Mouse (Mus musculus): Measurements from ENCODE around the gene Ralgps2. TPM values are rescaled to one million over a fixed set of nuclear protein-coding genes. Genes with fewer than 3 reads are reported as not detected.

Gene Ralgps2
- polyA plus RNA-seq, 1 experiment from 2014 or later, result 69.6 TPM

DNA sequence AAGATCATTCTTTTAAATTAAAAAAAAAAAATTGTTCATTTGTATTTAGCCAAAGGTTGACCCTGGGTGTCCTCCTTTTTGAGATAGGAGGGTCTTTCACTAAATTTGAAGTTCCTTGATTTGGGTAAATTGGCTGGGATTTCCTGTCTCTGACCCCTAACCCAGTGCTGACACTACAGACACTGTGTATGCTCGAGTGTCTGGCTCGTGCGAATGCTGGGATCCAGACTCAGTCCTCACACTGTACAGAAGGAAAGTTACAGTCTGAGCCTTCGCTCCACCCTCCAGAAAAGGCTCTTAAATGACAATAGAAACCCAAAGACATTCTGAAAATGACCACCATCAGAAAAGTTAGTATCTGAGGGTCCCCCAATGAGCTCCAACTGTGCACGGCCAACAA lies 86.6 kb downstream of the Ralgps2 start:
- 47% methylated on average over 5 of the region's 5 CpGs for WGBS
- no peaks in the 10 kb centered on the region for H3K9me3 ChIP-seq (ENCODE audit: control insufficient read depth, low read length)
- H3K4me1 ChIP-seq (ENCODE audit: control insufficient read depth, insufficient read depth, low read length), result 0 out of 2 replicates have a peak, but pooled peaks cover 8% of the 10 kb centered on the region
- H3K4me3 ChIP-seq (ENCODE audit: low read depth, low read length), result no peak overlapping the region
- no peak for ATAC-seq (ENCODE audit: low read depth)
- no peak for DNase-seq (ENCODE audit: low spot score)
- H3K4me2 ChIP-seq (ENCODE audit: low read depth, low read length), result no peak overlapping the region
- peak overlapping the region; percentile 49 for H3K27ac ChIP-seq (replicated peaks; ENCODE audit: low read depth, low read length)
- H3K9ac ChIP-seq (ENCODE audit: low read depth, low read length), result no peak overlapping the region
- no peaks in the 10 kb centered on the region for H3K27me3 ChIP-seq (replicated peaks; ENCODE audit: control insufficient read depth, insufficient read depth, low read length)
- peaks cover 22% of the 10 kb centered on the region for H3K36me3 ChIP-seq (ENCODE audit: control insufficient read depth, insufficient read depth, low read length)

DNA sequence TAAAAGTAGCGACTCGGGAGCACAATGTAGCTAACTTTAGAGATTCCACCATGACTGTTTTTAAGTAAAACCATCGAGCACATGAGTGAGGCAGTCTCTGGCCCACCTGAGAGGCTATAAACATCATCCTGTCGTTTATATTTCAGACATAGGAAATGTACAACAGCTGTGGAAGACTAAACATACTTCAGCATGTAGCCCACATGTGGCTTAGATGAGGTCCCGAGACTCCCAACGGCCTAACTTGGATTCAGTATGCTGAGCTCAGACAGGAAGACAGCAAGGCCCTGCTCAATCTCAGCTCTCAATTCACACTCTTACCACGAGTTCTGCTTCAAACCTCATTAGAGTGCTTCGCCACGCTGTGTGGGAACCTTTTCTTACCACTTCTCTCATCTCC lies 87.0 kb downstream of the Ralgps2 start:
- no peaks in the 10 kb centered on the region for H3K27me3 ChIP-seq (replicated peaks; ENCODE audit: control insufficient read depth, insufficient read depth, low read length)
- H3K4me2 ChIP-seq (ENCODE audit: low read depth, low read length), result no peak overlapping the region
- peak overlapping the region; percentile 54 for H3K27ac ChIP-seq (replicated peaks; ENCODE audit: low read depth, low read length)
- no peaks in the 10 kb centered on the region for H3K9me3 ChIP-seq (ENCODE audit: control insufficient read depth, low read length)
- peaks cover 22% of the 10 kb centered on the region for H3K36me3 ChIP-seq (ENCODE audit: control insufficient read depth, insufficient read depth, low read length)
- DNase-seq (ENCODE audit: low spot score), result peak; percentile 88
- peaks cover 8% of the 10 kb centered on the region; the same call in 1 of the 2 replicates for H3K4me1 ChIP-seq (ENCODE audit: control insufficient read depth, insufficient read depth, low read length)
- 23% methylated on average over 9 of the region's 9 CpGs for WGBS
- no peak overlapping the region for H3K9ac ChIP-seq (ENCODE audit: low read depth, low read length)
- H3K4me3 ChIP-seq (ENCODE audit: low read depth, low read length), result no peak overlapping the region
- peak; percentile 87; the same call in 1 of the 2 replicates for ATAC-seq (ENCODE audit: low read depth)

DNA sequence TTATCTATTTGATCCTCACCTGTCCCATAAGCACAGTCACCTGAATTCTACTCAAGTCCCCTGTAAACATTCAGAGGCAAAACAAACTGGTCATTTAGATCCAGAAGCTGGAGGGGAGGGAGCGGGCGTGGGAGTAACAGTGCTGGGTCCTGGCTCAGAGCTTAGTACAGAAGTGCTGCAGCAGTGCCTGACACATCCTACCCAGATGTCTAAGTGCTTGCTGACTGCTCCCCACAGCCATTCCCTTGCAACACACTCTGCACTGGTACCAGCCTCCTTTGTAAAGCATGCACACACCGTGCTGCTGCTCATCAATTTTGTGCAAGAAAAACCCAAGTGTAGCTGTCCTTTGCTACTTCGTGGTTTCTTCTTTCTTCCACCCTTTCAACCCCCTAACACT lies 92.3 kb downstream of the Ralgps2 start:
- DNase-seq (ENCODE audit: low spot score) (no peak), ATAC-seq (ENCODE audit: low read depth) (no peak)
- no peaks in the 10 kb centered on the region; the same call in 1 of the 2 replicates for H3K4me1 ChIP-seq (ENCODE audit: control insufficient read depth, insufficient read depth, low read length)
- no peak overlapping the region for H3K4me3 ChIP-seq (ENCODE audit: low read depth, low read length)
- H3K9me3 ChIP-seq (ENCODE audit: control insufficient read depth, low read length), result no peaks in the 10 kb centered on the region
- H3K27ac ChIP-seq (replicated peaks; ENCODE audit: low read depth, low read length), result no peak overlapping the region
- no peak overlapping the region for H3K9ac ChIP-seq (ENCODE audit: low read depth, low read length)
- peaks cover 31% of the 10 kb centered on the region; the same call in 1 of the 2 replicates for H3K36me3 ChIP-seq (ENCODE audit: control insufficient read depth, insufficient read depth, low read length)
- 63% methylated on average over 4 of the region's 4 CpGs for WGBS
- H3K27me3 ChIP-seq (replicated peaks; ENCODE audit: control insufficient read depth, insufficient read depth, low read length), result no peaks in the 10 kb centered on the region
- H3K4me2 ChIP-seq (ENCODE audit: low read depth, low read length), result no peak overlapping the region

DNA sequence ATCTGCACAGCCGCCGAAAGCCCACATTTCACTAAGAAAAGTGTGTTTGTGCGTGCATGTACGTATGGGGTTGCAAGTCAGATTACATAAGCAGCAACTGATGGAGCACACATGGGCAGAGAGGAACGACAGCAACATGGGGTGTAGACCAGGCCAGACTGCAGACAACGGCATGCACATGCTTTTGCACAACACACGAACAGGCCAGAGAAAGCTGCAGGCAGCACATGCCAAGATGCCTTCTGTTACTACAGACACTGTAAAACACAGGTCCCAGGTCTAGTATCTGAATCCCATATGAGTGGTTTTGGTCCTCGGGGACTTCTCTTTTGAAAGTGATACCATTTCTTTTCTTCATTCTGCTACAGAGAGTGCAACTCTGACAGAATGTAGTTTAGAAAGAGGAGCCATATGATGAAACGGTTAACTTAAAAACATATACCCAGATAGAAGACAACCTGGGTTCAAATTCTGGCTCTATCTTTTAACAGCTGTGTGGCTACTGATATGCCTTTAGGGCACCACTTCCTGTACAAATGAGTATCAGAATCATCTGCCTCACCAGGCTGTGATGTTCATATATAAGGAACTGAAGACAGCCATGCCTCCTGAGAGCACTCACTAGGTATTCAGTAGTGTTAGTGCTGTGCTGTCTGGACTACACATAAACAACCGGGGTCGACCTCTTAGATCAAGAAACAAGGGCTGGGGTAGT lies 97.6 kb downstream of the Ralgps2 start:
- Histone ChIP-seq H3K27ac (replicated peaks; ENCODE audit: low read depth, low read length) (peak overlapping the region; percentile 63), H3K27me3 (replicated peaks; ENCODE audit: control insufficient read depth, insufficient read depth, low read length) (no peaks in the 10 kb centered on the region), H3K4me3 (ENCODE audit: low read depth, low read length) (peak overlapping the region; percentile 30), H3K9me3 (ENCODE audit: control insufficient read depth, low read length) (no peaks in the 10 kb centered on the region), H3K36me3 (ENCODE audit: control insufficient read depth, insufficient read depth, low read length) (peaks cover 22% of the 10 kb centered on the region; the same call in 1 of the 2 replicates), H3K9ac (ENCODE audit: low read depth, low read length) (peak overlapping the region; percentile 42; the same call in 1 of the 2 replicates), H3K4me1 (ENCODE audit: control insufficient read depth, insufficient read depth, low read length) (peaks cover 6% of the 10 kb centered on the region), H3K4me2 (ENCODE audit: low read depth, low read length) (peak overlapping the region; percentile 48)
- ATAC-seq (ENCODE audit: low read depth) (no peak), DNase-seq (ENCODE audit: low spot score) (no peak)
- 50% methylated on average over 11 of the region's 11 CpGs for WGBS

DNA sequence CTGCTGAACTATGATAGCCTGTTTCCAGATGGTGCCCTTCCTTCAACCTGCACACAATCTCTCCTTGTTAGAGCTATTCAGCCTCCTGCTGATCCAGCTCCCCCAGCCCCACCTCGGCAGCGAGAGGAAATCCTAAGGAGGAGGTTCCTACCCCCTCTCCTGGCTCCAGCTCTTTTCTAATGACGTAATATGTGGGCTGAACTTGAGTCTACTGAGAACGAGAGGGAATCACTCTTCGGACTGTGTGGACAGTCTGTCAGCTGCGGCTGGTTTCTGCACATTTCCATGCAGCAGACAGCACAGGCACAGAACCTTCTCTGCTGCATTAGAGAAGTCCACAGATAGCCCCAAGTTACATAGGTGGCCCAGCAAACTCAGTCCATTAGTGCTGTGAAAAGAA lies 100.7 kb downstream of the Ralgps2 start:
- Histone ChIP-seq H3K27me3 (replicated peaks; ENCODE audit: control insufficient read depth, insufficient read depth, low read length) (no peaks in the 10 kb centered on the region), H3K4me2 (ENCODE audit: low read depth, low read length) (peak overlapping the region; percentile 48), H3K9ac (ENCODE audit: low read depth, low read length) (peak overlapping the region; percentile 60), H3K4me3 (ENCODE audit: low read depth, low read length) (peak overlapping the region; percentile 41), H3K27ac (replicated peaks; ENCODE audit: low read depth, low read length) (peak overlapping the region; percentile 86), H3K9me3 (ENCODE audit: control insufficient read depth, low read length) (no peaks in the 10 kb centered on the region), H3K36me3 (ENCODE audit: control insufficient read depth, insufficient read depth, low read length) (no peaks in the 10 kb centered on the region), H3K4me1 (ENCODE audit: control insufficient read depth, insufficient read depth, low read length) (peaks cover 6% of the 10 kb centered on the region)
- peak; percentile 95 for DNase-seq (ENCODE audit: low spot score)
- WGBS, result 6% methylated on average over 6 of the region's 6 CpGs
- peak; percentile 95 for ATAC-seq (ENCODE audit: low read depth)

DNA sequence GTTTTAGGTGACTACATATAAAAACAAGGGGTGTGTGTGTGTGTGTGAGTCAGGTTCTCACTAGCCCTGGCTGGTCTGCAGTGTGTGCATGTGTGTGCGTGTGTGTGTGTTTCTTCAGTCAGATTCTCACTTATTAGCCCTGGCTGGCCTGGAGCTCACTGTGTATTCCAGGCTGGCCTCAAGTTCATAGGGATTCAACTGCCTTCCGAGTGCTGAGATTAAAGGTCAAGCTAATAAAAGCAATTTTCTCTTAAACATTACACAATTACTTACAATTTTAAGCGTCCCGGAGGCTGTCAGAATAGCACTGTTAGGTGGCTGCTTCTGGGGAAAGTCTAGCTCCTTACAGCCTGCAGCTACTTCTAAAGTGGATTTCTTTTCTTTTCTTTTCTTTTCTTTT lies 101.2 kb downstream of the Ralgps2 start, which contains the start of gene Angptl1:
TSS of gene Angptl1 (plus strand) at position 386 of the 400 bp plus-strand sequence.
- H3K9ac ChIP-seq (ENCODE audit: low read depth, low read length), result peak within 1 kb of the TSS; percentile 60
- peaks cover 6% of the 10 kb centered on the region for H3K4me1 ChIP-seq (ENCODE audit: control insufficient read depth, insufficient read depth, low read length)
- H3K36me3 ChIP-seq (ENCODE audit: control insufficient read depth, insufficient read depth, low read length), result no peaks in the 10 kb centered on the region
- 29% methylated on average over 4 of the region's 4 CpGs for WGBS
- H3K27ac ChIP-seq (replicated peaks; ENCODE audit: low read depth, low read length), result peak within 1 kb of the TSS; percentile 86
- peak within 1 kb of the TSS; percentile 41 for H3K4me3 ChIP-seq (ENCODE audit: low read depth, low read length)
- H3K9me3 ChIP-seq (ENCODE audit: control insufficient read depth, low read length), result no peaks in the 10 kb centered on the region
- no peak; the same call in 1 of the 2 replicates for ATAC-seq (ENCODE audit: low read depth)
- no peaks in the 10 kb centered on the region for H3K27me3 ChIP-seq (replicated peaks; ENCODE audit: control insufficient read depth, insufficient read depth, low read length)
- DNase-seq (ENCODE audit: low spot score), result peak; percentile 27
- peak within 1 kb of the TSS; percentile 48 for H3K4me2 ChIP-seq (ENCODE audit: low read depth, low read length)

DNA sequence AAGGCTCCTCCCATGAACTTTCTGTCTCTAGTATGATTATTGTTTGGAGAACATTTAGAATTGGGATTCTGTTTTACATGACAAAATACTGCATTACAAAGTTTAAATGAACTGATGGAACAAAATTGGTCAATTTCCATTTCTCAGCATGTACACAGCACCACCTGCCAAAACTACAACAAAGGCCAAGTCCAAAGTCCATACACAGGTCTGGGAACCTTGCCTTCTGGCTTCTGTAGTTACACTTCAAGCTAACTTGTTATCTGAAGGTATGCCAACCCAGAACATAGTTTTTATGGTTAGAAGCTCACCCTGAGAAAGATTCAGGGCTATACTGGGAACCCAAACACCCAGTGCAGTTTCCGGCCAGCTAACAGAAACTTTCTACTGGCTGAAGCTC lies 120.2 kb downstream of the Ralgps2 start:
- WGBS, result 95% methylated on average over 1 of the region's 1 CpGs
- Histone ChIP-seq H3K27me3 (replicated peaks; ENCODE audit: control insufficient read depth, insufficient read depth, low read length) (no peaks in the 10 kb centered on the region), H3K4me3 (ENCODE audit: low read depth, low read length) (no peak overlapping the region), H3K36me3 (ENCODE audit: control insufficient read depth, insufficient read depth, low read length) (peaks cover 56% of the 10 kb centered on the region), H3K9ac (ENCODE audit: low read depth, low read length) (no peak overlapping the region), H3K27ac (replicated peaks; ENCODE audit: low read depth, low read length) (no peak overlapping the region), H3K4me1 (ENCODE audit: control insufficient read depth, insufficient read depth, low read length) (no peaks in the 10 kb centered on the region), H3K9me3 (ENCODE audit: control insufficient read depth, low read length) (no peaks in the 10 kb centered on the region), H3K4me2 (ENCODE audit: low read depth, low read length) (no peak overlapping the region)
- ATAC-seq (ENCODE audit: low read depth) (no peak), DNase-seq (ENCODE audit: low spot score) (no peak)

DNA sequence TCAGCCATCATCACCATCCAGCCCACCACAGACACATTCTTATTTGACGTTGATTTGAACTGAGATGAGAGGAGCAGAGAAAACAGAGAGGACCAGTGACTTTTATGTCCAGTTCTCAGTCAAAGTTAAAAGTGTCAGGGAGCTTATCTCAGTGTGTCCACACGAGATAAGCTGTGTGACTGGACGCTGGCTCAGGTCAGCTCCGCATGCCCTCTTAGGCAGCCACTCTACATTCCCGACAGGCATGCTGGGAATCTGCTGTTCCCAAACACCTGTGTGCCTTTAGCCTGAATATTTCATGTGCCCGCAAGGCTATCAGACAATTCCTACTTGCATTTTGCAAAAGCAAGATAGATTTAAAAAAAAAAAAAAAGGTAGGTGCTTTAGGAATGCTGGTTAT lies 125.9 kb downstream of the Ralgps2 start:
- Histone ChIP-seq H3K9me3 (ENCODE audit: control insufficient read depth, low read length) (no peaks in the 10 kb centered on the region), H3K4me1 (ENCODE audit: control insufficient read depth, insufficient read depth, low read length) (no peaks in the 10 kb centered on the region), H3K9ac (ENCODE audit: low read depth, low read length) (no peak overlapping the region), H3K36me3 (ENCODE audit: control insufficient read depth, insufficient read depth, low read length) (peaks cover 31% of the 10 kb centered on the region), H3K27ac (replicated peaks; ENCODE audit: low read depth, low read length) (no peak overlapping the region), H3K27me3 (replicated peaks; ENCODE audit: control insufficient read depth, insufficient read depth, low read length) (no peaks in the 10 kb centered on the region), H3K4me3 (ENCODE audit: low read depth, low read length) (no peak overlapping the region), H3K4me2 (ENCODE audit: low read depth, low read length) (no peak overlapping the region)
- ATAC-seq (ENCODE audit: low read depth), result no peak
- DNase-seq (ENCODE audit: low spot score), result no peak
- 76% methylated on average over 6 of the region's 6 CpGs for WGBS

DNA sequence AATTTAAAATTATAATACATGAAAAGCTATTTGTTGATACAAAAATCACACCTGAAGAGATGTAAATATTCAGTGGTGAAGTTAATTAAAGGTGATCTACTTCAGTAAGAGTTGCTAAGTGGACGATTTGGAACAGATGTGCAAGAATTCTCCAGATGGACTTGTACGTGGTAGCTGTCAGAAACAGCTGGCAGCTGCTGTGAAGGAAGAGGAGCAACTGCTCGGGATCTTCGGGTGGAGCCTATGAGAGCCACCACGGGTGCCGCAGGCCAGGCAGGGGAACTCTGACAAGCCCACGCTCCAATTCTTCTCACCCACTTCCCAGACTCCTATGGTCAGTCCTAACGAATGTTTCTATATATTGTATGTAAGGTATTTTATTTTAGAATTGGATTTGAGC lies 126.7 kb downstream of the Ralgps2 start:
- peak; percentile 73 for DNase-seq (ENCODE audit: low spot score)
- peaks cover 24% of the 10 kb centered on the region for H3K36me3 ChIP-seq (ENCODE audit: control insufficient read depth, insufficient read depth, low read length)
- H3K27me3 ChIP-seq (replicated peaks; ENCODE audit: control insufficient read depth, insufficient read depth, low read length), result no peaks in the 10 kb centered on the region
- no peak for ATAC-seq (ENCODE audit: low read depth)
- no peak overlapping the region for H3K4me3 ChIP-seq (ENCODE audit: low read depth, low read length)
- no peaks in the 10 kb centered on the region for H3K9me3 ChIP-seq (ENCODE audit: control insufficient read depth, low read length)
- H3K27ac ChIP-seq (replicated peaks; ENCODE audit: low read depth, low read length), result no peak overlapping the region
- WGBS, result 48% methylated on average over 8 of the region's 8 CpGs
- H3K4me1 ChIP-seq (ENCODE audit: control insufficient read depth, insufficient read depth, low read length), result no peaks in the 10 kb centered on the region
- no peak overlapping the region for H3K4me2 ChIP-seq (ENCODE audit: low read depth, low read length)
- H3K9ac ChIP-seq (ENCODE audit: low read depth, low read length), result no peak overlapping the region
